Mouse (Mus musculus) neural tube, embryonic 11.5 days (tissue): Measurements from ENCODE around the gene Mto1. TPM values are rescaled to one million over a fixed set of nuclear protein-coding genes. Genes with fewer than 3 reads are reported as not detected.
"Not testable (repeated sequence)": the region's sequence is repeated elsewhere in the genome, so short reads cannot be mapped to it uniquely, and the experiment has no call there.

Experiments used
- ATAC-seq: fragments of 200-750 bp; cut with Nextera tagmentation; 2 replicates; pipeline ENCODE4 v1.8.0; 2017; ENCODE audit warnings: moderate number of reproducible peaks, mild to moderate bottlenecking, moderate TSS enrichment, moderate library complexity; ENCODE audit not compliant: insufficient read depth, low FRiP score, low TSS enrichment
- DNase-seq: peaks from one replicate; pipeline ENCODE4 v3.0.0-alpha.2; 2015; ENCODE audit warnings: low spot score
- H3K27ac ChIP-seq: fragments of 300-500 bp; sonication (generic); 2 replicates; pipeline ENCODE4 v1.5.1; 2014; ENCODE audit warnings: low read depth, mild to moderate bottlenecking, low read length
- H3K27me3 ChIP-seq: fragments of 300-500 bp; sonication (generic); 2 replicates; pipeline ENCODE4 v1.6.1; 2014; ENCODE audit warnings: mild to moderate bottlenecking, low read length, mixed read lengths; ENCODE audit not compliant: control insufficient read depth, insufficient read depth
- H3K36me3 ChIP-seq: fragments of 300-500 bp; sonication (generic); 2 replicates; pipeline ENCODE4 v1.6.1; 2014; ENCODE audit warnings: mild to moderate bottlenecking, low read length, moderate library complexity, mixed read lengths; ENCODE audit not compliant: control insufficient read depth, insufficient read depth
- H3K4me1 ChIP-seq: fragments of 300-500 bp; sonication (generic); 2 replicates; pipeline ENCODE4 v1.6.1; 2014; ENCODE audit warnings: low read length, mixed read lengths; ENCODE audit not compliant: control insufficient read depth, insufficient read depth
- H3K4me2 ChIP-seq: fragments of 300-500 bp; sonication (generic); 2 replicates; pipeline ENCODE4 v1.6.1; 2014; ENCODE audit warnings: low read depth, mild to moderate bottlenecking, moderate library complexity
- H3K4me3 ChIP-seq: fragments of 300-500 bp; sonication (generic); 2 replicates; pipeline ENCODE4 v1.5.1; 2014; ENCODE audit warnings: low read depth, low read length
- H3K9ac ChIP-seq: fragments of 300-500 bp; sonication (generic); 2 replicates; pipeline ENCODE4 v1.6.1; 2014; ENCODE audit warnings: mild to moderate bottlenecking, low read length
- H3K9me3 ChIP-seq: fragments of 300-500 bp; sonication (generic); 2 replicates; pipeline ENCODE4 v1.6.1; 2016; ENCODE audit warnings: low read length; ENCODE audit not compliant: control insufficient read depth
- WGBS: fragments of 180-500 bp; shearing (Covaris S2); extraction: QIAGEN DNeasy Blood & Tissue Kit; methylation state at CpG from one replicate; pipeline ENCODE4 v1.1.7; 2014; 5-methylcytosine and 5-hydroxymethylcytosine counted together
- polyA plus RNA-seq: library from polyadenylated mRNA; unstranded; fragments of >200 nt; fragmentation: Nextera tagmentation; extraction: Ambion mirVana; gene quantifications from 2 replicates; pipeline ENCODE4 v1.2.1, GENCODE M21; 2014

Gene Mto1
- polyA plus RNA-seq, 1 experiment from 2014 or later: 23.1 TPM

DNA sequence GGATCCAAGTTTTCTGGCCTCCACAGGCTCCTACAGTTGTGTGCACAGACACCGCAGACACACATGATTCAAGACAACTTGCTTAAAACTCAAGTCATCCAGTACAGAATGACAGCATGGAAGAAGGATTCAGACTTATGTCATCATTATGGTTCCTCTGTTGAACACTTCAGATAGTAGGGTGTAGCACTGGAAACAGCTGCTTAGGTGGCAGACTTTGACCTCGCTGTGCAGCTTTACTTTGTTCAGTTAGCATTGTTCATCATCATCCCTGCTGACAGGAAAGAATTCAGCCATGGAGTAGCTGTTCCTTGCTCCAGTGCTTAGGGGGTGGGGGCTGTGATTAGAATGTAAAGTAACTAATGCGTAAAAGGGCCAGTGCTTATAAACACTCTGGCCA lies 17.7 kb downstream of the Mto1 start:
- 92% methylated on average over 3 of the region's 3 CpGs for WGBS
- Histone ChIP-seq H3K9me3 (no peaks in the 10 kb centered on the region), H3K4me1 (no peaks in the 10 kb centered on the region), H3K9ac (no peak overlapping the region), H3K27me3 (no peaks in the 10 kb centered on the region), H3K4me3 (no peak overlapping the region), H3K36me3 (peaks cover 16% of the 10 kb centered on the region), H3K4me2 (no peak overlapping the region), H3K27ac (no peak overlapping the region)
- DNase-seq: no peak
- no peak for ATAC-seq

- Histone ChIP-seq H3K9ac (no peak overlapping the region), H3K4me2 (no peak overlapping the region), H3K9me3 (no peaks in the 10 kb centered on the region), H3K27ac (no peak overlapping the region), H3K36me3 (peaks cover 8% of the 10 kb centered on the region), H3K4me1 (no peaks in the 10 kb centered on the region), H3K27me3 (no peaks in the 10 kb centered on the region), H3K4me3 (no peak overlapping the region)
- DNase-seq (no peak), ATAC-seq (no peak)
- WGBS: 75% methylated on average over 8 of the region's 8 CpGs
These were observed 25.6 kb downstream of the Mto1 start for GRCm38 (mm10) chr9:78473588-78473987.

DNA sequence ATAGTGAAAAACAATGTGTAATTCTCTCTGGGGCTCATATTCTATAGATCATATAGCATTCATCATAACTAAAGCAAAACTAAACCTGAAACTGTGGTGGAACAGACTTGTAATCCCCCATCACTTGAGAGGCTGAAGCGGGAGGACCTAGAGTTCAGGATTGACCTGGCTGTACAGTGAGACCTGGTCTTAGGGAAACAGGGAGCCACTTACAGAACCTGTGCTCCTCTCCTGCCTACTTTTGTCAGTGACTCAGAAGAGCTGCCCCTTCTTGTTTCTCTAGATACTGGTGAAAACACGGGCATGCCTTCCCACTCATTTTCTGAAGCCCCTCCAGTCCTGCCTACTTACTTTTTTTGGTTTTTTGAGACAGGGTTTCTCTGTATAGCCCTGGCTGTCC lies 26.3 kb downstream of the Mto1 start:
- H3K4me2 ChIP-seq: no peak overlapping the region
- no peaks in the 10 kb centered on the region for H3K9me3 ChIP-seq
- no peaks in the 10 kb centered on the region for H3K4me1 ChIP-seq
- WGBS: 73% methylated on average over 2 of the region's 2 CpGs
- no peak overlapping the region for H3K27ac ChIP-seq
- no peaks in the 10 kb centered on the region for H3K27me3 ChIP-seq
- H3K36me3 ChIP-seq: peaks cover 8% of the 10 kb centered on the region
- ATAC-seq: no peak
- H3K9ac ChIP-seq: no peak overlapping the region
- H3K4me3 ChIP-seq: no peak overlapping the region
- no peak for DNase-seq

DNA sequence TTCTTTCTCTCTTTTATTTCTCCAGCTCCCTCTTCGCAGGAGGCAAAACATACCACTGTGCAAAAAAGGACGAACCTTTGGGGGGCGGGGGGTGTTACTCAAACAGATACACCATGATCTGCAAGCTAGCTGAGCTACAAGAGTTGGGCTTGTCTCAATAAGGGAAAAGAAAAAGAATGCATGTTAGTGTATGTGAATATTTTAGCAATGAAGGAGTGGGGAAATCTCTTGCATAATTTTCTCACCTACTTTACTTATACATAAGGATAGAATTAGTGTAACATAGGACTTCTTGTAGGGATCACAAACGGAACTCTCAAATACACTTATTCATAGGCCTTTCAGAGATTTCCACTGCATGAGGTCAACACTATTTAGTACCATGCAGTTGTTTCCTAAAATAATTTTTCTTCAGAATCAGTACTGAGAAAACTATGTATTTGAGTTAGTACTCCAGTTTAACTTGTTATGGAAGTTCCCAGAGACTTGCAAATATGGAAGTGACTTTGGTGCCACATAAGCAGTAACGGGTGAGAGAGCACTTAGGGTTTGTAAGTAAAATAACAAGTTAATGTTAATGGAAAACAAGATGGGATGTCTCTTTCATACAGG lies 26.9 kb downstream of the Mto1 start:
- no peaks in the 10 kb centered on the region for H3K27me3 ChIP-seq
- H3K9ac ChIP-seq: no peak overlapping the region

GRCm38 (mm10) chr9:78475383-78475780 lies 27.4 kb downstream of the Mto1 start:
- no peak overlapping the region for H3K27ac ChIP-seq
- H3K9me3 ChIP-seq: no peaks in the 10 kb centered on the region
- ATAC-seq (no peak), DNase-seq (no peak)
- no peak overlapping the region for H3K4me2 ChIP-seq
- H3K36me3 ChIP-seq: peaks cover 10% of the 10 kb centered on the region
- no peak overlapping the region for H3K9ac ChIP-seq
- no peaks in the 10 kb centered on the region for H3K27me3 ChIP-seq
- WGBS: 95% methylated on average over 2 of the region's 2 CpGs
- H3K4me1 ChIP-seq: no peaks in the 10 kb centered on the region
- H3K4me3 ChIP-seq: no peak overlapping the region

More for the DNA sequence above, 26.9 kb downstream of the Mto1 start:
- Histone ChIP-seq H3K27ac (no peak overlapping the region), H3K36me3 (peaks cover 10% of the 10 kb centered on the region), H3K4me1 (no peaks in the 10 kb centered on the region), H3K4me3 (no peak overlapping the region), H3K4me2 (no peak overlapping the region), H3K9me3 (no peaks in the 10 kb centered on the region)
- ATAC-seq (no peak), DNase-seq (no peak)
- WGBS: 89% methylated on average over 5 of the region's 5 CpGs

DNA sequence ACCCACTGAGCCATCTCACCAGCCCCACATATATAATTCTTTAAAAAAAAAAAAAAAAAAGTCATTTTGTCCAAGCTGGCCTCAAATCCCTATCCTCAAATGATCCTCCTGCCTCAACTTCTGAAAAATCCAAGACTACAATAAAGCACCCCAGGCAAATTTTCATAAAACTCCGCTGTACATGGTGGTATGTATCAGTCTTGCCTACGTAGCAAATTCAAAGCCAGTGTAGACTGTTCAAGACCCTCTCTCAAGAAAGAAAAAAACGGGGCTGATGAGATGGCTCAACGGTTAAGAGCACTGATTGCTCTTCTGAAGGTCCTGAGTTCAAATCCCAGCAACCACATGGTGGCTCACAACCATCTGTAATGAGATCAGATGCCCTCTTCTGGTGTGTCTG lies 27.9 kb downstream of the Mto1 start:
- Histone ChIP-seq H3K4me1 (no peaks in the 10 kb centered on the region), H3K4me2 (no peak overlapping the region), H3K27me3 (no peaks in the 10 kb centered on the region), H3K36me3 (peaks cover 8% of the 10 kb centered on the region), H3K9me3 (no peaks in the 10 kb centered on the region), H3K4me3 (no peak overlapping the region), H3K27ac (no peak overlapping the region), H3K9ac (no peak overlapping the region)
- DNase-seq (no peak), ATAC-seq (no peak)
- 90% methylated on average over 4 of the region's 4 CpGs for WGBS

GRCm38 (mm10) chr9:78476531-78477020 lies 28.6 kb downstream of the Mto1 start:
- 0 out of 2 replicates have a peak, but pooled peaks have one; percentile 3 for ATAC-seq
- Histone ChIP-seq H3K9ac (no peak overlapping the region), H3K4me2 (no peak overlapping the region), H3K9me3 (no peaks in the 10 kb centered on the region), H3K27ac (no peak overlapping the region), H3K4me3 (no peak overlapping the region), H3K4me1 (no peaks in the 10 kb centered on the region), H3K36me3 (peaks cover 8% of the 10 kb centered on the region; the same call in 1 of the 2 replicates), H3K27me3 (no peaks in the 10 kb centered on the region)
- DNase-seq: no peak
- WGBS: 17% methylated on average over 1 of the region's 1 CpGs

- Histone ChIP-seq H3K27ac (no peak overlapping the region), H3K9ac (no peak overlapping the region), H3K4me3 (no peak overlapping the region), H3K27me3 (no peaks in the 10 kb centered on the region), H3K4me2 (no peak overlapping the region), H3K36me3 (peaks cover 8% of the 10 kb centered on the region; the same call in 1 of the 2 replicates), H3K9me3 (no peaks in the 10 kb centered on the region), H3K4me1 (no peaks in the 10 kb centered on the region)
- WGBS: 3% methylated on average over 5 of the region's 5 CpGs
- ATAC-seq (no peak), DNase-seq (no peak)
These were observed 29.1 kb downstream of the Mto1 start for GRCm38 (mm10) chr9:78477021-78477551.

- not testable (repeated sequence) for H3K36me3 ChIP-seq, DNase-seq, H3K4me2 ChIP-seq, H3K4me3 ChIP-seq, H3K27ac ChIP-seq, H3K27me3 ChIP-seq, H3K9ac ChIP-seq, H3K9me3 ChIP-seq, H3K4me1 ChIP-seq, ATAC-seq
- WGBS: 57% methylated on average over 1 of the region's 1 CpGs
These were observed 30.1 kb downstream of the Mto1 start for GRCm38 (mm10) chr9:78478009-78478605.
